In genomic region chr19:31602578-31602977, GRCm38 (mm10) we compare ENCODE assay signal across 23 mouse cellular contexts.
DNase-seq lines count a peak whose midpoint lies in the region; ATAC-seq and TF ChIP-seq lines count a peak whose summit lies in the region.
"Had no signal": no experiment of that assay in that cellular context is flagged by ENCODE, and none has a peak within 500 bp of the region (broad histone marks: within the 10 kb centered on the region; RNA-seq: fewer than 3 reads in every experiment).

No protein-coding gene starts in this region.

- no peaks in the 10 kb centered on the region for H3K9me3 ChIP-seq in MEL (replicated peaks; ENCODE audit: insufficient read depth, low read length)
- H3K9me3 ChIP-seq: embryonic facial prominence, embryonic 15.5 days; forebrain, embryonic 15.5 days; heart, embryonic 15.5 days; hindbrain, embryonic 10.5 days had no signal

- peak; percentile 56 for DNase-seq in 416B (ENCODE audit: low read depth)
- peak; percentile 72 for DNase-seq in MEL (ENCODE audit: low read depth, low spot score)
- no peak for DNase-seq in kidney, adult 9 months
- DNase-seq in cerebellum, postnatal 4 days (ENCODE audit: low spot score in 2 of 2): no peak
- no peak for DNase-seq in left cerebral cortex, adult 2 months (ENCODE audit: extremely low spot score in 1 of 2, low spot score in 2 of 2)
- DNase-seq: adrenal gland, postnatal 14 days; cerebellum, adult 18-20 months; cerebellum, adult 9-11 months; cerebellum, postnatal 36 days; embryo, embryonic 11 days; gastrocnemius, postnatal 36 days; heart, adult 2 months; heart, postnatal 14 days had no signal

- no peak overlapping the region for H3K4me3 ChIP-seq in MEL (ENCODE audit: control insufficient read depth in 1 of 2, insufficient read depth in 1 of 2, low read depth in 2 of 2, low read length in 2 of 2)
- no peak overlapping the region for H3K4me3 ChIP-seq in left cerebral cortex, adult 2 months
- H3K4me3 ChIP-seq: embryonic facial prominence, embryonic 15.5 days; erythroblast, embryonic 14.5 days; forebrain, embryonic 15.5 days; heart, adult 2 months; heart, embryonic 15.5 days; hindbrain, embryonic 10.5 days had no signal

- no peaks in the 10 kb centered on the region for H3K27me3 ChIP-seq in MEL (ENCODE audit: control insufficient read depth in 1 of 2, insufficient read depth in 2 of 2, low read length in 2 of 2)
- H3K27me3 ChIP-seq: embryonic facial prominence, embryonic 15.5 days; forebrain, embryonic 15.5 days; heart, embryonic 15.5 days had no signal

- H3K9ac ChIP-seq in MEL (ENCODE audit: control insufficient read depth, low read depth, low read length, poor library complexity, severe bottlenecking): no peak overlapping the region
- H3K9ac ChIP-seq: embryonic facial prominence, embryonic 15.5 days; forebrain, embryonic 15.5 days; heart, embryonic 15.5 days; hindbrain, embryonic 14.5 days had no signal

- no peak overlapping the region for H3K27ac ChIP-seq in MEL (ENCODE audit: control insufficient read depth, low read depth, low read length)
- H3K27ac ChIP-seq in left cerebral cortex, adult 2 months: no peak overlapping the region
- H3K27ac ChIP-seq: embryonic facial prominence, embryonic 15.5 days; forebrain, embryonic 15.5 days; heart, adult 2 months; heart, embryonic 15.5 days; hindbrain, embryonic 10.5 days; hindbrain, embryonic 14.5 days had no signal

- intact Hi-C loops in left cerebral cortex, adult 2 months (cut with DNase I): no loop called here

- peak; percentile 74 to 80 for TF ChIP-seq EP300 in MEL (IDR thresholded peaks at IDR 0.05; ENCODE audit: low read depth in 1 of 2, low read length in 2 of 2)

- no peak for TF ChIP-seq RAD21 in MEL (IDR thresholded peaks at IDR 0.05; ENCODE audit: low read depth, low read length)

- H3K4me1 ChIP-seq in MEL (ENCODE audit: control insufficient read depth in 1 of 2, insufficient read depth in 2 of 2, low read length in 2 of 2): no peaks in the 10 kb centered on the region
- H3K4me1 ChIP-seq: embryonic facial prominence, embryonic 15.5 days; forebrain, embryonic 15.5 days; heart, embryonic 15.5 days; hindbrain, embryonic 10.5 days had no signal

- H3K79me2 ChIP-seq in MEL (ENCODE audit: control insufficient read depth, insufficient read depth, low read length, poor library complexity): no peaks in the 10 kb centered on the region

- TF ChIP-seq POLR2A in MEL (IDR thresholded peaks at IDR 0.05; ENCODE audit: control insufficient read depth in 1 of 2, insufficient read depth in 1 of 2, low read depth in 1 of 2, low read length in 2 of 2, poor library complexity in 1 of 2): no peak

- ATAC-seq in granulocyte monocyte progenitor cell, adult 5-6 weeks (replicated peaks; ENCODE audit: poor library complexity, severe bottlenecking): peak; percentile 100
- ATAC-seq in megakaryocyte-erythroid progenitor cell, adult 5-6 weeks (replicated peaks; ENCODE audit: low FRiP score, low TSS enrichment, poor library complexity, severe bottlenecking): 0 out of 2 replicates have a peak, but pooled peaks have one; percentile 37
- ATAC-seq: activated CD4-positive, CD25-positive, alpha-beta regulatory T cell, adult 4 months; forebrain, embryonic 15.5 days; Patski had no signal

- TF ChIP-seq CTCF in MEL (IDR thresholded peaks at IDR 0.05 in 2 of 3, conservative IDR thresholded peaks at IDR 0.05 in 1 of 3; ENCODE audit: control insufficient read depth in 1 of 3, insufficient read depth in 1 of 3, low read depth in 2 of 3, low read length in 3 of 3, poor library complexity in 1 of 3, severe bottlenecking in 1 of 3): no peak
- TF ChIP-seq CTCF in left cerebral cortex, adult 2 months (IDR thresholded peaks at IDR 0.05): no peak

- no peaks in the 10 kb centered on the region for H3K36me3 ChIP-seq in MEL (ENCODE audit: control insufficient read depth in 1 of 2, insufficient read depth in 2 of 2, low read length in 2 of 2)
- H3K36me3 ChIP-seq: embryonic facial prominence, embryonic 15.5 days; forebrain, embryonic 15.5 days; heart, embryonic 15.5 days; hindbrain, embryonic 10.5 days had no signal

TF ChIP-seq in MEL, 35 proteins besides CTCF, POLR2A, EP300 and RAD21:
- TF ChIP-seq TAL1 (IDR thresholded peaks at IDR 0.05; ENCODE audit: low read length) (peak; percentile 60), ETS1 (IDR thresholded peaks at IDR 0.05; ENCODE audit: low read depth, low read length) (peak; percentile 58), SMC3 (IDR thresholded peaks at IDR 0.05; ENCODE audit: low read depth, low read length) (no peak), GATA1 (IDR thresholded peaks at IDR 0.05; ENCODE audit: low read depth, low read length) (peak; percentile 73), TCF12 (IDR thresholded peaks at IDR 0.05; ENCODE audit: low read depth, low read length) (peak; percentile 64; the same call in 1 of the 2 replicates), USF1 (IDR thresholded peaks at IDR 0.05; ENCODE audit: low read depth, low read length) (no peak), RCOR1 (IDR thresholded peaks at IDR 0.05; ENCODE audit: low read depth, low read length) (peak; percentile 78), MYC (IDR thresholded peaks at IDR 0.05; ENCODE audit: low read depth, low read length) (0 out of 2 replicates have a peak, but pooled peaks have one; percentile 46), KAT2A (conservative IDR thresholded peaks at IDR 0.05; ENCODE audit: low read depth, low read length) (no peak), ZKSCAN1 (IDR thresholded peaks at IDR 0.05; ENCODE audit: low read depth, low read length) (no peak)

Comparison
In these comparisons a context has a peak if more than half of its experiments do, and no peak if none do; other contexts are left out.
1. DNase-seq: peak in 416B (single experiment) and MEL (single experiment); none in kidney, adult 9 months (single experiment), cerebellum, postnatal 4 days (0 of 2) and left cerebral cortex, adult 2 months (0 of 2).